Mouse (Mus musculus): ENCODE data around the gene Fbxw27.
A peak's percentile ranks its signal among the peaks of the same experiment; 100 is the strongest.
"Not testable (repeated sequence)": the region's sequence is repeated elsewhere in the genome, so short reads cannot be mapped to it uniquely, and the experiment has no call there.

Fbxw27 gene

GRCm38 (mm10) chr9:109790570-109790969 is at the start of gene Fbxw27:
Gene Fbxw27 (minus strand): TSS chr9:109790670.
- DNase-seq (ENCODE audit: low read depth, low spot score), result not testable (repeated sequence)

DNA sequence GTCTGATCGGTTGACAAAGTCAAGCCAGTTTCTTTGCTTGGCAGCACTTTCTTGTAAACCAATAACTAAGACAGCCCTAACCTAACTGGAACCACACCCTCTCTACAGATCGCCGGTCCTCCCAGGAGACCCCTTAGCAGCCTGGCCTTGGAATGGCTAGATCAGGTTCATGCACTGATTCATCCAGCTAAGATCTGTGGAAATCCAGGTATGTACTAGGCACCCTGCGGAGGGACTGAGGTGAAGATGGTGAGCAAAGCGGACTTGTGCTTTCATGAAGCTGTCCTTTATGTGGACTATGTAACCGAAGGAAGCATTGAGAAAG is 42.6 kb upstream of the Fbxw27 start:
- DNase-seq (ENCODE audit: low read depth, low spot score), result no peak

DNA sequence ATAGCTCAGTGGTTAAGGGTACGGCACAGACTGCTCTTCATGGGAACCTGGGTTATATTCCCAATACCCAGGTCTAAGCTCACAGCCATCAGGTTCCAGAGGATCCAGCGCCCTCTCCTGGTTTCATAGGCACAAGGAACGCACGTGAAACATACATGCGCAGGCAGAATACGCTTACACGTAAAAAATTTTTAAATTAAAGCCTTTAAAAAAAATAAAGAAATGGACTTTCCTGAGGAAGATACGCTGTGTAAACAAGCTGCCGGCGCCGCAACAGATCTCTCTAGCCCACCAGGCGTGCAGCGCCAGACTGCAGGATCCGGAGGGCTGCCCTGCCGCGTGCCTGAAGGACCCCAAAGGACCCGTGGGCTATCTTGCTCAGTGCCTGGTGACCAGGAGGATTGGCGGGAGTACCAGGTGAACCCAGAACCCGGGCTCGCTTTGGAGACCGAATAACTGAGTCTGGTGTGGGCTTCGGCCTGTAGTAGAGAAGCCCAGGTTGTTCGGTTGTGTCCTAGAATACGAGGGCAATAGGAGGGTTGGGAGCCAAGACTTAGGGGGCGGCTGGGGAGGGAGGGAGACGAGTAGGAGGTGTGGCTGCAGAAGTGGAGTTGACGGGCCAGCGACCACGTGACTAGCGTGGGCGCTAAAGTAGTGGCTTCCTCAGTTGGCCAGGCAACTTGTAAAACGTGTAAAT is 42.1 kb upstream of the Fbxw27 start, which contains the start of gene Nme6:
Gene Nme6, plus strand, starts transcription at position 359 of the 697 bp plus-strand sequence.
- DNase-seq (ENCODE audit: low read depth, low spot score), result peak; percentile 87

- DNase-seq (ENCODE audit: low read depth, low spot score), result no peak
These were observed 35.7 kb upstream of the Fbxw27 start for GRCm38 (mm10) chr9:109826181-109826580.

DNA sequence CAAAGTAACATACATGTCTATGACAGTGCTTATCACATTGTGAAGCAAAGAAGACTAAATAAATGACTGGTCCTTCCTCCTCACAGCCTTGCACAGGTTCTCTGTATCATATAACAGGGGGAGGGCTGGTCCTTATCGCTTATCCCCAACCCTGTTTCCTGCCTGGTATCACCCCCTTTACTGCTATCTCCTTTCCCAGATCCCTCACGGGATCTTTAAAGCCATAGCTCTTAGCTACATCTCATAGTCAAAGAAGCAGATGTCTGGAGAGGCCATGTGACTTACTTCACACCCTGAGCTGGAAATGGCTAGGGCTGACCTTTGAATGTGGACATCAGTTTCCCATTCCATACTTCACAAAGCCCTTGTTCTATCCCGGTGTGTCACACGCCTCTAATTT is 35.3 kb upstream of the Fbxw27 start:
- no peak for DNase-seq (ENCODE audit: low read depth, low spot score)

DNA sequence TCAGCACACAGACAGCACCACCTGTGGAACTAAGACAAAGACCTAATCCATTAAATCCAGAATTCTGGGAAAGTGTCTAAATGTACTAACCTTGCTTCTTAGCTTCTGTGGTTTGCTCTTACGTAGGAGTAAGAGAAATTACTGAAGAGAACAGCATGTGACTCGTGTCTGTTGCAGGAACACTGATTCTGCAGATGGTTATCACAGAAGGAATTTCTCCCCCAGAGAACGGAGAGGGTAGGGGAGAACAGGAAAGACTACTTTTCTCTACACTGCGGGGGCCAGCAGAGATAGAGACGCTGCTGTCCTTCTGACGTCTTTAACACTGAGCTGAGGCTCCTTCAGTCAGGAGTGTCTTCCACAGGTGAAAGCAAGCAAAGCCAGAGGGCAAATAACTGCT is 25.9 kb upstream of the Fbxw27 start:
- DNase-seq (ENCODE audit: low read depth, low spot score), result no peak

- DNase-seq (ENCODE audit: low read depth, low spot score), result no peak
These were observed 23.0 kb upstream of the Fbxw27 start for GRCm38 (mm10) chr9:109813424-109813823.

DNA sequence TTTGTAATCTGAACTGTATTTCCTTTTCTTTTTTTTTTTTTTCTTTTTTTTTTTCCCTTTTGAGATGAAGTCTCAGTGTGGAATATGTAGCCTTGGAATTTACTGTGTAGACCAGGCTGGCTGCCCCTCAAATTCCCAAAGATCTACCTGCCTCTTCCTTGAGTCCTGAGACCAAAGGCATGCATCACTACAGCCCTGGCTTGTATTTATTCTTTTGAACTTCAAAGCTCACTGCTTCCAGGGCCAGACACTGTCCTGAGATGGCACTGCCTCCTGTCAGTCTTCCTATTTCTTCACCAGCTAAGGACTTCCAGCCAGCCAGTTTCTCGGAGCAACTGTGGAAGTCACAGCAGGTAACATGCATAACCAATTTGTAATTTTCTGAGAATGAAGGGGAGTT is 21.5 kb upstream of the Fbxw27 start, which contains the start of gene Spink8:
Gene Spink8, plus strand, starts transcription at position 301 of the 400 bp plus-strand sequence.
- DNase-seq (ENCODE audit: low read depth, low spot score), result no peak

- DNase-seq (ENCODE audit: low read depth, low spot score), result no peak
These were observed 17.4 kb upstream of the Fbxw27 start for GRCm38 (mm10) chr9:109807898-109808297.

DNA sequence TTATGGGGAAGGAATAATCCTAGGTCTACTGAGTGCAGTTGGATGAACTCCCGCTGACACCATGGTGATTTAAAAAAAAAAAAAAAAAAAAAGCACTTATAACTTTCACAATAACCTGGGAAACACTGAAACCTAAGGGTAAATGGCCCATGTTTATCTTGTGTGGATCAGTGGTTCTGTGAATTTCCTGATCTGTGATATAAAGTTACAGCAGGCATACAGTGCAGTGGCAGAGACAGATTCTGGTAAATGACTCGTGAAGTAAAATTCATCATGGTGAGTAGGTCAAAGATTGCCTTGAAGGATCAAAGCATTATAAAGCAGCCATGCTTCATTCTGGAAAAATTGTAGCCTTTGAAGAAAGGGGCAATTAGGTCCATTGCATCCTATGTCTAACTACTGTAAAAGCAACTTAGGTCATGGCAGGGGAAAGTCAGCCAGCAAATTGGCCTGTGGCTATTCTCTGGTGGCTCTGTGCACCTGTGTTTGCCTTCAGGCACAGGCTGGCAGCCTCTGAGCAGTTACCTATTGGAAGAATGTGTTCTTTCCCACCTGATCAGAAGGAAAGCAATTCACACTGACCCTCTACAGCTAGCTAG is 16.3 kb upstream of the Fbxw27 start:
- no peak for DNase-seq (ENCODE audit: low read depth, low spot score)

GRCm38 (mm10) chr9:109806260-109806659 is 15.8 kb upstream of the Fbxw27 start:
- no peak for DNase-seq (ENCODE audit: low read depth, low spot score)

DNA sequence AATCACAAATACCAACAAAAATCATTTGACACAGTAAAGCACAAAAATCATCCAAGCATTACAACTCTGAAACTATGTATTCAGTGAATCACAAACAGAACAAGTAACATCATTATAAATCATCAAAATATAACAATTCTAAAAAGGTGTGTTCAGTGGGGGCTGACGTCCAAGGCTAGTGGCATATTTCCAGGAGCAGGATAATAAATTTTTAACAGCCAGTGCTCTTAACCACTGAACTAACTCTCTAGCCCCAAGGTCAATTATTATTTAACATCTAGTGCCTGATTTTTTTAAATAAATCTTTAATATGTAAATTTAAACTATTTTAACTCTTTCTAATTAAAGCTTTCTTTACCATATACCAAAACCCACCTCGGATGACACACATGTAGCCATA is 15.1 kb upstream of the Fbxw27 start:
- DNase-seq (ENCODE audit: low read depth, low spot score), result not testable (repeated sequence)

GRCm38 (mm10) chr9:109798051-109798450 is 7.6 kb upstream of the Fbxw27 start:
- peak; percentile 22 for DNase-seq (ENCODE audit: low read depth, low spot score)

DNA sequence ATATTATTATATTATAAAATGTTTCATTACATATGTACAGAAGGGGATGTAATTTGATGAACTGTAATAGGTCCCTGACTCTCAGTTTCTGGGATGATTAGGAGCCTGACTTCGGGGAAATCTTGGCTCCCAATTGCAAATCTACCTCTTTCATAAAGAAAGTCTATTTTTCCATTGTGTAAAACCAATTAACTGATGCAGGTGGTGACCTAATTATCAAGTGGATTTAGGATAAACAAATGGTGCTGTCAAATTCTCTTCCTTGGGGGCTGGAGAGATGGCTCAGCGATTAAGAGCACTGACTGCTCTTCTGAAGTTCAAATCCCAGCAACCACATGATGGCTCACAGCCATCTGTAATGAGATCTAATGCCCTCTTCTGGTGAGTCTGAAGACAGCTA is 5.3 kb upstream of the Fbxw27 start:
- no peak for DNase-seq (ENCODE audit: low read depth, low spot score)

DNA sequence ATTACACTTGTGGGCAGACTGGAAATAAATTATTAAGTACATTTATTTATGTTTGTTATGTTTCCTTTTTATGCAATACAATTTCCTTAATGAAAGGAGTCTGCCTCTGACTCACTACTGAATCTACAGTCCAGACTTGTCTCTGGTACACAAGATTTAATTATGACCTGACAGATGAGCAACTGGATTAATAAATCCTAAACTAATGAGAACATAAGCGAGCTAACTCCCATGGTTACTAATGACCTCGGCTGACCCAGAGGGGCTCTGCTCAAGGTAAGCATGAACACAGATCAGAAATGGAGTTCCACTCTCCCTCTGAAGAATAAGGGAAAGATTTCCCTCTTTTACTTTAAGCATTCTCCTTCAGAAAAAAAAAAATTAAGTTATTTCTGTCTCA is 4.8 kb upstream of the Fbxw27 start:
- no peak for DNase-seq (ENCODE audit: low read depth, low spot score)

GRCm38 (mm10) chr9:109766841-109767240 is 23.6 kb downstream of the Fbxw27 start:
- not testable (repeated sequence) for DNase-seq (ENCODE audit: low read depth, low spot score)

DNA sequence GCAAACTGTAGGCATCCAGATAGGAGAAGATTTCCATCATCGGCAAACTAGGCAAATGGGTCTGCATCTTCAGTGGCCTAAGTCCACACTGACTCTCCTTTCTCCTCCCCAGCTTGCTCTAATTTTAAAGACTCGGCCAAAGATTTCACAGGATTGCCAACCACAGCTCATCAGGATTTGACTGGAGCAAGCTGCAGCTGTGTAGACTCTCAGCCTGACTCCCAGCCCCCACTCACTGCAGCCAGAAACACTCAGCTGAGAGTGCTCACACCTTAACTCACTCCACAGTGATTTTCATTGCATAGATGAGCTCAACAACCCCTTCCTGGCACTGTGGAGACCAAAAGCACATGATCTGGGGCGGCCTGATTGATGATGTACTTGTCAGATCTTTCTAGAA is 44.5 kb downstream of the Fbxw27 start, which contains the start of gene Fbxw26:
Gene Fbxw26, minus strand, starts transcription at position 101 of the 400 bp plus-strand sequence.
- DNase-seq (ENCODE audit: low read depth, low spot score), result not testable (repeated sequence)
